ENCODE assay signal across 10 mouse cellular contexts in genomic region chr1:134559226-134559625, GRCm38 (mm10). TPM values are rescaled to one million over a fixed set of nuclear protein-coding genes. Genes with fewer than 3 reads are reported as not detected.
DNase-seq lines count a peak whose midpoint lies in the region; ATAC-seq lines count a peak whose summit lies in the region.
"Had no signal": no experiment of that assay in that cellular context is flagged by ENCODE, and none has a peak within 500 bp of the region (broad histone marks: within the 10 kb centered on the region; RNA-seq: fewer than 3 reads in every experiment).

No protein-coding gene starts in this region.

- no peaks in the 10 kb centered on the region for H3K9me3 ChIP-seq in hindbrain, embryonic 15.5 days
- no peaks in the 10 kb centered on the region for H3K9me3 ChIP-seq in hindbrain, embryonic 12.5 days (replicated peaks)
- no peaks in the 10 kb centered on the region for H3K9me3 ChIP-seq in lung, embryonic 15.5 days
- no peaks in the 10 kb centered on the region for H3K9me3 ChIP-seq in embryonic facial prominence, embryonic 15.5 days (replicated peaks)
- H3K9me3 ChIP-seq in midbrain, embryonic 15.5 days = no peaks in the 10 kb centered on the region

- no peak overlapping the region for H3K4me3 ChIP-seq in hindbrain, embryonic 15.5 days
- H3K4me3 ChIP-seq in hindbrain, embryonic 12.5 days = no peak overlapping the region
- H3K4me3 ChIP-seq in lung, embryonic 15.5 days = no peak overlapping the region
- H3K4me3 ChIP-seq in embryonic facial prominence, embryonic 15.5 days (replicated peaks) = no peak overlapping the region
- no peak overlapping the region; the same call in 1 of the 2 replicates for H3K4me3 ChIP-seq in midbrain, embryonic 15.5 days

- H3K27me3 ChIP-seq in hindbrain, embryonic 15.5 days = no peaks in the 10 kb centered on the region
- no peaks in the 10 kb centered on the region for H3K27me3 ChIP-seq in hindbrain, embryonic 12.5 days
- H3K27me3 ChIP-seq in lung, embryonic 15.5 days = no peaks in the 10 kb centered on the region
- no peaks in the 10 kb centered on the region for H3K27me3 ChIP-seq in embryonic facial prominence, embryonic 15.5 days
- no peaks in the 10 kb centered on the region for H3K27me3 ChIP-seq in midbrain, embryonic 15.5 days (replicated peaks)

- no peak overlapping the region for H3K9ac ChIP-seq in hindbrain, embryonic 15.5 days
- no peak overlapping the region for H3K9ac ChIP-seq in hindbrain, embryonic 12.5 days
- no peak overlapping the region for H3K9ac ChIP-seq in lung, embryonic 15.5 days
- no peak overlapping the region for H3K9ac ChIP-seq in embryonic facial prominence, embryonic 15.5 days
- no peak overlapping the region for H3K9ac ChIP-seq in midbrain, embryonic 15.5 days

- no peak overlapping the region for H3K4me2 ChIP-seq in hindbrain, embryonic 15.5 days
- no peak overlapping the region for H3K4me2 ChIP-seq in hindbrain, embryonic 12.5 days (replicated peaks)
- H3K4me2 ChIP-seq in lung, embryonic 15.5 days = no peak overlapping the region
- H3K4me2 ChIP-seq in embryonic facial prominence, embryonic 15.5 days (replicated peaks) = no peak overlapping the region
- H3K4me2 ChIP-seq in midbrain, embryonic 15.5 days = no peak overlapping the region

- peaks cover 36% of the 10 kb centered on the region for H3K4me1 ChIP-seq in hindbrain, embryonic 15.5 days (replicated peaks)
- peaks cover 29% of the 10 kb centered on the region for H3K4me1 ChIP-seq in hindbrain, embryonic 12.5 days
- H3K4me1 ChIP-seq in lung, embryonic 15.5 days = peaks cover 37% of the 10 kb centered on the region
- peaks cover 20% of the 10 kb centered on the region for H3K4me1 ChIP-seq in embryonic facial prominence, embryonic 15.5 days
- H3K4me1 ChIP-seq in midbrain, embryonic 15.5 days = peaks cover 37% of the 10 kb centered on the region

- H3K36me3 ChIP-seq in hindbrain, embryonic 15.5 days = no peaks in the 10 kb centered on the region
- no peaks in the 10 kb centered on the region for H3K36me3 ChIP-seq in hindbrain, embryonic 12.5 days
- no peaks in the 10 kb centered on the region for H3K36me3 ChIP-seq in lung, embryonic 15.5 days
- H3K36me3 ChIP-seq in embryonic facial prominence, embryonic 15.5 days = no peaks in the 10 kb centered on the region
- no peaks in the 10 kb centered on the region for H3K36me3 ChIP-seq in midbrain, embryonic 15.5 days (replicated peaks)

- no peak for DNase-seq in lung, postnatal 10 days
- DNase-seq in retina, embryonic 14.5 days (ENCODE audit: low spot score) = no peak

- WGBS in hindbrain, embryonic 15.5 days = 72% methylated on average over 3 of the region's 3 CpGs
- WGBS in hindbrain, embryonic 12.5 days = 78% methylated on average over 3 of the region's 3 CpGs
- WGBS in lung, embryonic 15.5 days = 74% methylated on average over 3 of the region's 3 CpGs
- 71% methylated on average over 3 of the region's 3 CpGs for WGBS in embryonic facial prominence, embryonic 15.5 days
- 76% methylated on average over 3 of the region's 3 CpGs for WGBS in midbrain, embryonic 15.5 days

- H3K27ac ChIP-seq in hindbrain, embryonic 15.5 days (replicated peaks) = peak overlapping the region; percentile 94
- H3K27ac ChIP-seq in hindbrain, embryonic 12.5 days = no peak overlapping the region
- H3K27ac ChIP-seq in lung, embryonic 15.5 days = peak overlapping the region; percentile 85
- peak overlapping the region; percentile 97; the same call in 1 of the 2 replicates for H3K27ac ChIP-seq in embryonic facial prominence, embryonic 15.5 days (replicated peaks)
- peak overlapping the region; percentile 95; the same call in 1 of the 2 replicates for H3K27ac ChIP-seq in midbrain, embryonic 15.5 days

- ATAC-seq in hindbrain, embryonic 15.5 days (ENCODE audit: low FRiP score, low read depth) = no peak
- no peak for ATAC-seq in hindbrain, embryonic 12.5 days (ENCODE audit: low FRiP score)
- no peak for ATAC-seq in lung, embryonic 15.5 days (ENCODE audit: borderline replicate concordance, extremely low read depth, low FRiP score, low TSS enrichment)
- no peak for ATAC-seq in embryonic facial prominence, embryonic 15.5 days (ENCODE audit: insufficient number of reproducible peaks, low FRiP score, low TSS enrichment, low read depth)
- ATAC-seq in midbrain, embryonic 15.5 days (replicated peaks) = no peak

RNA-seq across cellular contexts. Expression of gene Kdm5b, which starts 0.7 kb away (rescaled TPM):
- 67.9 and 69.6 TPM in 2 replicates for polyA plus RNA-seq in hindbrain, embryonic 15.5 days (2015; fragmentation: Nextera tagmentation; extraction: Ambion mirVana)
- 119 and 120 TPM in 2 replicates for polyA plus RNA-seq in hindbrain, embryonic 12.5 days (2016; fragmentation: Nextera tagmentation; extraction: Ambion mirVana)
- polyA plus RNA-seq in lung, embryonic 15.5 days (2015; fragmentation: Nextera tagmentation; extraction: Ambion mirVana) = 50.0 and 50.5 TPM in 2 replicates
- polyA plus RNA-seq in embryonic facial prominence, embryonic 15.5 days (2015; fragmentation: Nextera tagmentation; extraction: Ambion mirVana) = 73.5 and 76.0 TPM in 2 replicates
- polyA plus RNA-seq in midbrain, embryonic 15.5 days (2015; fragmentation: Nextera tagmentation; extraction: Ambion mirVana) = 83.9 and 87.1 TPM in 2 replicates

RNA-seq across cellular contexts. Expression of gene Mgat4e, which starts 9.7 kb away (rescaled TPM):
- polyA plus RNA-seq in hindbrain, embryonic 15.5 days (2015; fragmentation: Nextera tagmentation; extraction: Ambion mirVana) = not detected in 2 replicates
- polyA plus RNA-seq in hindbrain, embryonic 12.5 days (2016; fragmentation: Nextera tagmentation; extraction: Ambion mirVana) = not detected in 2 replicates
- polyA plus RNA-seq in lung, embryonic 15.5 days (2015; fragmentation: Nextera tagmentation; extraction: Ambion mirVana) = not detected in 2 replicates
- polyA plus RNA-seq in embryonic facial prominence, embryonic 15.5 days (2015; fragmentation: Nextera tagmentation; extraction: Ambion mirVana) = not detected in 2 replicates
- not detected in 2 replicates for polyA plus RNA-seq in midbrain, embryonic 15.5 days (2015; fragmentation: Nextera tagmentation; extraction: Ambion mirVana)
- polyA plus RNA-seq: heart, postnatal 0 days; liver, embryonic 16.5 days; stomach, postnatal 0 days had no signal
